Mouse (Mus musculus): ENCODE results near the gene Cx3cr1.

- TF ChIP-seq TAL1 (IDR thresholded peaks at IDR 0.05; ENCODE audit: low read length) (no peak), GATA1 (IDR thresholded peaks at IDR 0.05; ENCODE audit: low read length) (no peak)
Observed at GRCm38 (mm10) chr9:119964206-119964605, 105.5 kb downstream of the Cx3cr1 start.
